Mouse (Mus musculus): ENCODE data around the gene Arl5a. TPM values are rescaled to one million over a fixed set of nuclear protein-coding genes. Genes with fewer than 3 reads are reported as not detected.

Gene Arl5a
- 10 to 100 TPM; 66.7 to 68.0 TPM for total RNA-seq (2021)

GRCm38 (mm10) chr2:52424747-52425522 is at the start of gene Arl5a:
Arl5a (minus strand) TSS chr2:52424901.
- peak; percentile 95 to 96 for DNase-seq

GRCm38 (mm10) chr2:52471545-52472291 is 47.0 kb upstream of the Arl5a start:
- DNase-seq: no peak

DNA sequence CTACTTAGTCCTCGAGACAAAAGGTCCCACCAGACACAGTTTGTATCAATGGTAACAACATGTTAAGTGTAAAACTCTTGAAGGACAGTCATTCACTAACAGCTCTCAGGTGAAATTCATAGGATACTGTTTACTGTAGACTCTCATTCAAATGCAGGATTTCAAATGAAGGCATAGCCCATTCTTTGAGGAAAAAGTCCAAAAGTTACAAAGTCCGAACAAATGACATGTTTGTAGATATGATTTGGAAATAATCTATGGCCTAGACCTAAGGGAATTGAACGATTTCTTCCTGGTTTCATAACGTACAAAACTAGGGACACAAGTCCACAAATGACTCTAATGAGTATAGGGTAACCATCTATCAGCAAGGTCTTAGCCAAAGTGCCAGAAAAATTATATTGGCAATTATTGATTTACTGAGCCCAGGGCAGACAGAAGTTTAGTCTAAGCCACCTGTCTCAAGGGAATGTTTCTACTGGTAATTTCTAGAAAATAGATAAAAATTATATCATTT is 45.4 kb upstream of the Arl5a start:
- DNase-seq: no peak

DNA sequence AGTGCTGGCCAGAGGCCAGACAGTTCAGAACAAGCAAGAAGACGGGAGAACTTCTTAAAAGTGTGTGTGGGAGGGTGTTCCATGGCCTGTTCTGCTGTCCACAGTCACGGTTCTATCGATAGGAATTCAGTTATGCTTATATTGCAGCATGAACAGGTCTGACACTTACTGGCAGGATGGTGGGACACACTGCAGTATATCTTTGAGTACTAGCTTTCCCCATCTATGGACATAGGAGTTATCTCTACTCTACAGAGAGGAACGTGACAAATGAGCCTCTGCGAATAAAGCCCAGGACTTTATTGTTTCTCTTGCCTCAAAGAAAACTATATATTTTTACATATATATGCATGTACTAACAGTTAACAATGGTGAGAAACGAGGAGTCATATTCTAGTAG is 42.9 kb upstream of the Arl5a start:
- DNase-seq: no peak

DNA sequence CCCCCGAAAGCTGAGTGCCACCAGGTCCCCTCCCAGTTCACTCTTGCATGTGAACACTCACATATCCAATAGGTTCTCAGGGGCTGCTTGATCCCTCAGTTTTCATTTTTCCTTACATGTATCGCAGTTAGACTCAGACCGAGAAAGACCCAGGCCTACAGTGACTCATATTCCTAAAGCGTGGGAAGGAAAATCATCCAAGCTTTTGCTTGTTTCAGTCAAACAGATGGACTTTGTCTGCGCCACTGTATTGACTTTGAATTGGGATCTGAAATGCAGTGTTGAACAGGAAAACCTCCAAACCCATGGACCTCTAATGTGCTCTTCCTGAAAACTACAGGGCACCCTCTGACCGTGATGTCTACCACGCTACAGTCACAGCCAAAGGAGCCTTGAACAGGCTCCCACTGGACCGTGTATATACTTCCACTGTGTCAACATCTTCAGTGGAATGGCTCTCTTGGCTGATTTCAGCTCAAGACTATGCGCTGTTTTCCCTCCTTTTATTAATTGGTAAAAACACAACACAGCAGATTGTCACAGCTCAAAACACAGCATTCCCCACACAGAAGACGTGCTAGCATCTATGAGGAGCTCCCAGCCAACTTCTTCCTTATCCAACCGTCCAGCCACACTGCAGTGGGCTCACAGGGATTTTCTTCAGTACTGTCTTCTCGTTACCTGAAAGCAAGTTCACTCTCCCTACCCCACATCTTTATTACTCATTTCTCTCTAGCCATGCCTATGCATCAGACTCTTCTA is 36.7 kb upstream of the Arl5a start:
- DNase-seq: peak; percentile 18 to 21

- DNase-seq: no peak
Observed at GRCm38 (mm10) chr2:52455606-52456479, 31.1 kb upstream of the Arl5a start.

- DNase-seq: no peak
Observed at GRCm38 (mm10) chr2:52449818-52450217, 25.1 kb upstream of the Arl5a start.

DNA sequence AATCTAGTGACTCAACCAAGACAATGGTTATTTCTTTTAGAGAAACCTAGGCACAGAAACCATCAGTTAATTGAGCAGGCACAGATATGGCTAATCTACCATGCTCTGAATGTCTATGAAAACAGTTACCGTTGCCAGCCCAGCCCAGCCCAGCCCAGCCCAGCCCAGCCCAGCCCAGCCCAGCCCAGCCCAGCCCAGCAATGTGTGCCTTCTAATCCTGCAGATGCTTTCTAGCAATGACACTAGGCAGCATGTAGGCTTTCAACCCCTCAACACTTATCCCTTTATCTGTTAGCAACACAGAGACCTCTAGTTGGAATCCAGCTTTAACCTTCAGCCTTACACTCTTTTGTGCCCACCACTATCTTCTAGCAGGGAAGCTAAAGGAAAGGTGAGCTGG is 24.2 kb upstream of the Arl5a start:
- DNase-seq: no peak

- no peak for DNase-seq
Observed at GRCm38 (mm10) chr2:52446648-52447047, 21.9 kb upstream of the Arl5a start.

DNA sequence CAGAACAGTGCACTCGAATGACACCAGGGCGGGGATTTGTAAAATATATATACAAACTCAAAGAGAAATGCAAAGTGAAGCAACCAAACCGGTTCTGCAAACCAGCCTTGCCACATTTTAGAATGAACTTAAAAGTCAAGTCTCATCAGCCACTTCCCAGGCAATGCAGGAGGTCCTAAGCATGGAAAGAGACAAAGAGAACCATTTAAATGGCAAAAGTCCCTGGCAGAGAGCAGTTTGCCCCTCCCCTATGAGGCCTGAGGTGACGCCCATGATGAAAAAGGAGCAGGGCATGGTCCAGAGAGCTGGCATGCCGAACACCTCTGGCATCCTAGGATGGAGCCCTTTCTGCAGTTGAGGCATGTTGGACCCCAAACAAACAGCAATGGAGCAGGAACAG is 17.4 kb upstream of the Arl5a start:
- DNase-seq: no peak

- DNase-seq: no peak
Observed at GRCm38 (mm10) chr2:52440420-52441015, 15.8 kb upstream of the Arl5a start.

- no peak for DNase-seq
Observed at GRCm38 (mm10) chr2:52438437-52438836, 13.7 kb upstream of the Arl5a start.

- no peak for DNase-seq
Observed at GRCm38 (mm10) chr2:52438013-52438412, 13.3 kb upstream of the Arl5a start.

DNA sequence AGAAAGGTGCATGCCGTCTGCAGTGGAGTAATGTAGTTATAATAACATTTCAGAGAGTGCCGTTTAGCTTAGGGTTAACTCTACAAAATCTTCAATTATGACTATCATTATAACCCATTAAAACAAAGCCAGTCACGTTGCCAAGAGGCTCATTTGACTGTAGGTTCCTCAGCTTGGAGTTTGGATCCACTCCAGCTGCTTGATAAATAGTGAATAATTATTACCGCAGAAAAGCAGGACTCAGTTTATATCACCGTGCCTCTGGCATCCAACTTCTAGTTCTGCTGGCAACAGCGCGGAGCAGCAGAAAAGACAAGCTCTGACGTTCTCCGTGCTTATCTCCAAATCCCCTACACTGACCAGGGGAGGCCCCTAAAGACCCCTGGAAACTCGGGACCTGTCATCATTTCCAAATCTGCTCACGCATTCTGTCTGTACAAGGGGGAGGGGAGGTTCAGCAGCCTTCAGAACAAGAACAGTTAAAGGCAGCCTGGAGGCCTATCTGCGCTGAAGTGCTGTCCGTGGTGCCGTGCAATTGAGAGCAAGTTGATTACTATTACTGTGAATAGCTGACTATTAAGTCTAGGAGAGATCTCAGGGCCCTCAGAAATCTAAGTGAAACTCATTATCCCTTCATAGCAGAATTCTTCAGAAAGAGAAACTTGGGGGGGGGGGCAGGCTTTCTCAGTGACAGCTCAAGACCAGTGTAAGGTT is 11.4 kb upstream of the Arl5a start:
- no peak for DNase-seq

DNA sequence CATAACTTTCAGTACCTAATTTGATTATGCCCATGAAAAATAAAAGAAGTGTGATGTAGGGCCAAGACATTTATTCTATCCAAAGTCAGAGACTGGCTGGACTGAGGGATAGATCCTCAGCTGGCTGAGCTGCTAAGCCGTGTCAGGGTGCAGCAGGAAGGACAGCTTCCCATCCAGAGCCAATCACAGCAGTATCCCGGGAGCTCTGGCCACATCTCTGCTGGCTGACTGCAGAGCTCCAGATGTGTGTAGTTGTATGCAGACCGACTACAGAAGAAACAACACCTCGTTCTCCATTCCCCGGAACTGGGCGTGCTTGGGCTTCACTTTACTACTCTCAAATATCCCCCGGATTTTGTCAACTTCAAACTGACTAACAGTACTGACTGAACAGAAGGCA is 8.7 kb upstream of the Arl5a start:
- no peak for DNase-seq

DNA sequence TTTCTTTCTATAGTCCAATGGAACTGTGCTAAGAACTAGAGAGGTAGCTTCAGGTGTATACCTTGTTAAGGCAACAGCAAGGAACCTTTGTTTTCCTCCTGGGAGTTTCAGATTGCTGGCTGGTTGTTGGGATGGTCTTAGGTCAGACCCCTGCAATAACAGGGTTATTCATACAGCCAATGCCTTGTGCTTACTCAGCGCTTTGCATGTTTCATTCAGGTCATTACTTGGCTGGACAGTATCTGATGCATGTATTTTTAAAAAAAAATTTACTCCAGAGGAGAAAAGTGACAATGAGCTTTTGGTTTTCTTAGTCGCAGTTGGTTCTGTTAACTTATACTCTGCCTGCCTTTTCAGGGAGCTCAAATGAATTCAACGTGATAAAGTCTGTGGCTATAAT is 2.7 kb upstream of the Arl5a start:
- no peak for DNase-seq

DNA sequence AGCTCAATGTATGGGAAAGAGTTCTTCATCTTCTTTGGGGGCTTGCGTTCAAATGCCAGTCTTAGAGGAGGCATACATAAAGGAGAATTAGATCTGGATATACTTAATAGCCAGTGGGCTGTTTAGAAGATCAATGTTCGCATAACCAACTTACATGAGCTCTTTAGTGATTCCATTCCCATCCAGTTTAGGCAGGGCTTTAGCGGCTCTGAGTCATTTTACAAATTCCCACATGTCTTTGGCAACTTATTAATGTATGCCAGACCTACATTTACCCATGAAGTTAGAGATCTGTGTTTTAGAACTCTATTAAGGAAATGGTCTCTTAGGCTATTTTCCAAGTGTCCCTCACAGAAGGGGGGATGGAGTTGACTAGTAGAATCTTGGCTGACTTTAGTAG is 1.3 kb upstream of the Arl5a start:
- DNase-seq: no peak

GRCm38 (mm10) chr2:52425523-52425795 is 758 bp upstream of the Arl5a start:
- no peak for DNase-seq

DNA sequence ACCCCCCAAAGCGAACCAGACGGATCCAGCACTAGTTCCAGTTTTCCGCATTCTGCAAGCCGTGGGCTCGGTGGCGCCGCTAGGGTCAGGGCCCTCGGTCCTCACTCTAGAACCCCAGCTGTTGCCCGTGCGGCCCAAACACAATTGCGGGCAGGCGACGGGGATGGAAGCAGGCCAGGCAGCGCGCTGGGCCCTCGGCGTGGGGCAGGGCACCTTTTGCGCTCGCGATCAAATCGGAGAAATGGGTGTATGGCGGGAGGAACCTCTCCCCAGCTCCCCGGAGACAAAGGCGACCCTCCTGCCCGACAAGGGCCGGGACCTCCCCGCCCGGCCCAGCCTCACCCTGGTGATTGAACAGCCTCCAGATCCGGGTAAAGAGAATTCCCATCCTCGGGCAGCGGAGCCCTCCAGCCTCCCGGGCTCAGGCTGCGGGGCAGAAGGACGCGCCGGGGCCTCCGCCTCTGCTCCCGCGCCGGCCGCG is 413 bp downstream of the Arl5a start:
- DNase-seq: no peak

- DNase-seq: no peak
Observed at GRCm38 (mm10) chr2:52423611-52424247, 972 bp downstream of the Arl5a start.

All from layer of hippocampus, postnatal 36 days (tissue).